23 mouse cellular contexts compared by ENCODE assay signal in genomic region chr5:53202748-53203147, GRCm38 (mm10). TPM values are rescaled to one million over a fixed set of nuclear protein-coding genes. Genes with fewer than 3 reads are reported as not detected.
DNase-seq lines count a peak whose midpoint lies in the region; ATAC-seq and TF ChIP-seq lines count a peak whose summit lies in the region.
"Had no signal": no experiment of that assay in that cellular context is flagged by ENCODE, and none has a peak within 500 bp of the region (broad histone marks: within the 10 kb centered on the region; RNA-seq: fewer than 3 reads in every experiment).

No protein-coding gene starts in this region.

- no peak overlapping the region for H3K4me3 ChIP-seq in liver, adult 2 months (ENCODE audit: insufficient read depth, low read depth, low read length)
- no peak overlapping the region for H3K4me3 ChIP-seq in neural tube, embryonic 15.5 days (replicated peaks)
- H3K4me3 ChIP-seq: embryonic facial prominence, embryonic 15.5 days; erythroblast, embryonic 14.5 days; forebrain, embryonic 10.5 days; heart, embryonic 12.5 days; hindbrain, embryonic 15.5 days had no signal

- no peak for TF ChIP-seq CTCF in liver, adult 2 months (IDR thresholded peaks at IDR 0.05; ENCODE audit: low read depth, low read length)

- no peak for ATAC-seq in cerebellum, adult (ENCODE audit: insufficient number of reproducible peaks, low FRiP score, low TSS enrichment)
- ATAC-seq in hematopoietic stem cell, adult 5-6 weeks (replicated peaks in 1 of 2; ENCODE audit: insufficient read depth in 1 of 2, low FRiP score in 2 of 2, low TSS enrichment in 1 of 2, low read depth in 1 of 2, poor library complexity in 2 of 2, severe bottlenecking in 2 of 2), result peak; percentile 22 to 34; a peak in 1 of 4 replicates
- no peak for ATAC-seq in neural tube, embryonic 15.5 days (ENCODE audit: low FRiP score)
- ATAC-seq: activated CD4-positive, CD25-positive, alpha-beta regulatory T cell, adult 4 months; forebrain, embryonic 14.5 days; intestine, embryonic 16.5 days; Patski had no signal

- no peaks in the 10 kb centered on the region for H3K27me3 ChIP-seq in liver, adult 2 months (ENCODE audit: control insufficient read depth, insufficient read depth, low read length)
- H3K27me3 ChIP-seq in neural tube, embryonic 15.5 days (replicated peaks), result no peaks in the 10 kb centered on the region
- H3K27me3 ChIP-seq: embryonic facial prominence, embryonic 15.5 days; heart, embryonic 12.5 days; hindbrain, embryonic 15.5 days; Patski had no signal

- TF ChIP-seq POLR2A in liver, adult 2 months (IDR thresholded peaks at IDR 0.05; ENCODE audit: extremely low read depth, insufficient read depth, low read length), result no peak

- H3K79me2 ChIP-seq in liver, adult 2 months (ENCODE audit: control insufficient read depth, insufficient read depth, low read length), result peaks cover 21% of the 10 kb centered on the region; the same call in 1 of the 2 replicates

- no peak overlapping the region for H3K27ac ChIP-seq in liver, adult 2 months (replicated peaks; ENCODE audit: insufficient read depth, low read depth, low read length)
- H3K27ac ChIP-seq in neural tube, embryonic 15.5 days (replicated peaks), result no peak overlapping the region
- H3K27ac ChIP-seq: embryonic facial prominence, embryonic 15.5 days; forebrain, embryonic 10.5 days; hindbrain, embryonic 15.5 days had no signal

- peak; percentile 47 for DNase-seq in cerebellum, adult 9-10 months
- peak; percentile 73 for DNase-seq in liver, adult 2 months (ENCODE audit: extremely low read depth, low read depth, low spot score)
- DNase-seq in liver, result no peak
- no peak for DNase-seq in c-Kit-positive CD71-positive TER-119-positive erythroid progenitor cells, embryonic 14.5 days (ENCODE audit: low spot score)
- DNase-seq: adrenal gland, postnatal 25 days; cerebellum, adult 11 months; cerebellum, postnatal 10 days; embryo, embryonic 11 days had no signal

- H3K4me2 ChIP-seq in neural tube, embryonic 15.5 days, result no peak overlapping the region
- H3K4me2 ChIP-seq: embryonic facial prominence, embryonic 15.5 days; heart, embryonic 12.5 days; hindbrain, embryonic 15.5 days had no signal

- no peak overlapping the region for H3K9ac ChIP-seq in liver, adult 2 months (ENCODE audit: low read depth, low read length)
- H3K9ac ChIP-seq in neural tube, embryonic 15.5 days (replicated peaks), result no peak overlapping the region
- H3K9ac ChIP-seq: embryonic facial prominence, embryonic 15.5 days; heart, embryonic 12.5 days; hindbrain, embryonic 15.5 days had no signal

- H3K4me1 ChIP-seq in liver, adult 2 months (ENCODE audit: control insufficient read depth, insufficient read depth, low read length), result peaks cover 23% of the 10 kb centered on the region
- no peaks in the 10 kb centered on the region for H3K4me1 ChIP-seq in neural tube, embryonic 15.5 days
- H3K4me1 ChIP-seq: embryonic facial prominence, embryonic 15.5 days; heart, embryonic 12.5 days had no signal

- no peaks in the 10 kb centered on the region for H3K9me3 ChIP-seq in neural tube, embryonic 15.5 days (replicated peaks)
- H3K9me3 ChIP-seq: embryonic facial prominence, embryonic 15.5 days; heart, embryonic 12.5 days; hindbrain, embryonic 15.5 days had no signal

- WGBS in liver, adult 2 months, result 28% methylated on average over 8 of the region's 8 CpGs
- 78% methylated on average over 8 of the region's 8 CpGs for WGBS in neural tube, embryonic 15.5 days

- H3K36me3 ChIP-seq in liver, adult 2 months (ENCODE audit: control insufficient read depth, insufficient read depth, low read length), result no peaks in the 10 kb centered on the region
- no peaks in the 10 kb centered on the region for H3K36me3 ChIP-seq in neural tube, embryonic 15.5 days
- H3K36me3 ChIP-seq: embryonic facial prominence, embryonic 15.5 days; forebrain, embryonic 10.5 days; heart, embryonic 12.5 days; hindbrain, embryonic 15.5 days had no signal

RNA-seq across cellular contexts. Expression of gene Sel1l3, which starts 11.0 kb away (rescaled TPM):
- 8.1 and 8.2 TPM in 2 replicates for total RNA-seq in liver, adult 2 months (2014; rRNA removed)
- polyA plus RNA-seq in liver, adult 2 months (2012; rRNA removed), result 1.8 and 4.9 TPM in 2 replicates
- total RNA-seq in hematopoietic stem cell, adult 5-6 weeks (2017), result 0.35 and 0.69 TPM in 2 replicates
- polyA plus RNA-seq in neural tube, embryonic 15.5 days (2015; fragmentation: Nextera tagmentation; extraction: Ambion mirVana), result 4.4 and 5.9 TPM in 2 replicates
- total RNA-seq: granulocyte monocyte progenitor cell, adult 5-6 weeks; MEL had no signal
- polyA plus RNA-seq: activated CD4-positive, CD25-positive, alpha-beta regulatory T cell, adult 4 months; C2C12; erythroblast, embryonic 14.5 days had no signal

Comparison
In these comparisons a context has a peak if more than half of its experiments do, and no peak if none do; other contexts are left out.
1. DNase-seq: peak in cerebellum, adult 9-10 months (single experiment) and liver, adult 2 months (single experiment); none in liver (single experiment) and c-Kit-positive CD71-positive TER-119-positive erythroid progenitor cells, embryonic 14.5 days (single experiment).
2. ATAC-seq: peak in hematopoietic stem cell, adult 5-6 weeks (2 of 2); none in cerebellum, adult (single experiment) and neural tube, embryonic 15.5 days (single experiment).